Mouse (Mus musculus) kidney, adult 2 months (tissue): Measurements from ENCODE around the gene Tnnt2. TPM values are rescaled to one million over a fixed set of nuclear protein-coding genes. Genes with fewer than 3 reads are reported as not detected.
A peak's percentile ranks its signal among the peaks of the same experiment; 100 is the strongest.

Source experiments
- DNase-seq: peaks from one replicate; pipeline ENCODE4 v3.0.0; 2021
- H3K27ac ChIP-seq: fragments of 200-500 bp; 2 replicates; pipeline ENCODE4 v1.5.1; 2012; ENCODE audit warnings: low read depth, low read length, control low read depth, inconsistent platforms; ENCODE audit not compliant: insufficient read depth
- H3K27me3 ChIP-seq: fragments of 200-500 bp; replicated peaks from 2 replicates; pipeline ENCODE4 v1.6.1; 2012; ENCODE audit warnings: mild to moderate bottlenecking, moderate library complexity, low read length, inconsistent platforms; ENCODE audit not compliant: control insufficient read depth, insufficient read depth
- H3K36me3 ChIP-seq: fragments of 200-500 bp; 2 replicates; pipeline ENCODE4 v1.6.1; 2012; ENCODE audit warnings: mild to moderate bottlenecking, moderate library complexity, low read length, inconsistent platforms; ENCODE audit not compliant: control insufficient read depth, insufficient read depth
- H3K4me1 ChIP-seq: fragments of 200-500 bp; 2 replicates; pipeline ENCODE4 v1.6.1; 2011; ENCODE audit warnings: low read length; ENCODE audit not compliant: control insufficient read depth, insufficient read depth
- H3K4me3 ChIP-seq: fragments of 200-500 bp; 2 replicates; pipeline ENCODE4 v1.5.1; 2011; ENCODE audit warnings: mild to moderate bottlenecking, low read depth, low read length, control low read depth; ENCODE audit not compliant: insufficient read depth
- CTCF ChIP-seq: fragments of 200-500 bp; conservative IDR thresholded peaks from 2 replicates; pipeline ENCODE4 v1.5.1; 2011; ENCODE audit warnings: low read depth, mild to moderate bottlenecking, control low read depth, low read length, moderate library complexity, mixed read lengths; ENCODE audit not compliant: insufficient read depth, insufficient read length
- POLR2A ChIP-seq: fragments of 200-500 bp; IDR thresholded peaks from one replicate; pipeline ENCODE4 v1.6.1; 2011; ENCODE audit warnings: low read depth, low read length, control low read depth
- WGBS: fragments of 180-500 bp; shearing (Covaris S2); methylation state at CpG from one replicate; pipeline ENCODE4 v1.1.7; 2018; 5-methylcytosine and 5-hydroxymethylcytosine counted together
- polyA plus RNA-seq: library from polyadenylated mRNA; depleted of rRNA; stranded (reverse); fragments of >200 nt; gene quantifications from 2 replicates; pipeline ENCODE4 v1.2.3, GENCODE M21; 2012

Tnnt2 gene
- polyA plus RNA-seq, 1 experiment, result 0.44 TPM

- Histone ChIP-seq H3K27ac (no peak overlapping the region), H3K27me3 (no peaks in the 10 kb centered on the region), H3K36me3 (no peaks in the 10 kb centered on the region), H3K4me1 (peaks cover 22% of the 10 kb centered on the region), H3K4me3 (no peak overlapping the region)
- peak; percentile 96 for TF ChIP-seq CTCF
- TF ChIP-seq POLR2A, result no peak
- peak; percentile 93 for DNase-seq
- 36% methylated on average over 7 of the region's 7 CpGs for WGBS
Measured at GRCm38 (mm10) chr1:135811016-135811646, 25.0 kb upstream of the Tnnt2 start.

GRCm38 (mm10) chr1:135812205-135812604, 23.9 kb upstream of the Tnnt2 start:
- no peak overlapping the region for H3K4me3 ChIP-seq
- H3K27me3 ChIP-seq, result no peaks in the 10 kb centered on the region
- no peak overlapping the region for H3K27ac ChIP-seq
- TF ChIP-seq POLR2A, result no peak
- no peak for TF ChIP-seq CTCF
- peaks cover 22% of the 10 kb centered on the region for H3K4me1 ChIP-seq
- no peaks in the 10 kb centered on the region for H3K36me3 ChIP-seq
- DNase-seq, result peak; percentile 12
- 69% methylated on average over 3 of the region's 3 CpGs for WGBS

- Histone ChIP-seq H3K4me3 (no peak overlapping the region), H3K27me3 (no peaks in the 10 kb centered on the region), H3K4me1 (peaks cover 22% of the 10 kb centered on the region), H3K27ac (0 out of 2 replicates have a peak overlapping the region, but pooled peaks have one; percentile 4), H3K36me3 (no peaks in the 10 kb centered on the region)
- TF ChIP-seq CTCF (no peak), POLR2A (no peak)
- whole genome bisulfite sequencing, result 31% methylated on average over 2 of the region's 2 CpGs
- DNase-seq, result peak; percentile 48
Measured at GRCm38 (mm10) chr1:135812618-135813017, 23.5 kb upstream of the Tnnt2 start.

- Histone ChIP-seq H3K27ac (0 out of 2 replicates have a peak overlapping the region, but pooled peaks have one; percentile 4), H3K27me3 (no peaks in the 10 kb centered on the region), H3K36me3 (no peaks in the 10 kb centered on the region), H3K4me3 (no peak overlapping the region), H3K4me1 (peaks cover 22% of the 10 kb centered on the region)
- WGBS, result 51% methylated on average over 4 of the region's 4 CpGs
- TF ChIP-seq POLR2A (no peak), CTCF (no peak)
- DNase-seq, result peak; percentile 41
Measured at GRCm38 (mm10) chr1:135813071-135813470, 23.1 kb upstream of the Tnnt2 start.

- WGBS, result 43% methylated on average over 5 of the region's 5 CpGs
- DNase-seq, result peak; percentile 92
- TF ChIP-seq POLR2A (no peak), CTCF (no peak)
- Histone ChIP-seq H3K4me1 (peaks cover 22% of the 10 kb centered on the region), H3K4me3 (no peak overlapping the region), H3K27me3 (no peaks in the 10 kb centered on the region), H3K27ac (peak overlapping the region; percentile 75), H3K36me3 (no peaks in the 10 kb centered on the region)
Measured at GRCm38 (mm10) chr1:135813687-135814395, 22.3 kb upstream of the Tnnt2 start.

GRCm38 (mm10) chr1:135814531-135814930, 21.6 kb upstream of the Tnnt2 start:
- DNase-seq, result peak; percentile 52
- H3K36me3 ChIP-seq, result no peaks in the 10 kb centered on the region
- H3K4me3 ChIP-seq, result no peak overlapping the region
- WGBS, result 48% methylated on average over 5 of the region's 5 CpGs
- H3K27ac ChIP-seq, result peak overlapping the region; percentile 75
- peaks cover 22% of the 10 kb centered on the region for H3K4me1 ChIP-seq
- TF ChIP-seq CTCF (no peak), POLR2A (no peak)
- H3K27me3 ChIP-seq, result no peaks in the 10 kb centered on the region

GRCm38 (mm10) chr1:135817595-135817994, 18.6 kb upstream of the Tnnt2 start:
- H3K4me1 ChIP-seq, result peaks cover 36% of the 10 kb centered on the region
- WGBS, result 56% methylated on average over 4 of the region's 4 CpGs
- no peak overlapping the region for H3K4me3 ChIP-seq
- H3K27ac ChIP-seq, result no peak overlapping the region
- H3K27me3 ChIP-seq, result no peaks in the 10 kb centered on the region
- no peaks in the 10 kb centered on the region for H3K36me3 ChIP-seq
- DNase-seq, result no peak
- TF ChIP-seq CTCF (no peak), POLR2A (no peak)
